Mouse (Mus musculus) 3134 (cell line): ENCODE data around the gene Slc22a14.
"Not testable (repeated sequence)": the region's sequence is repeated elsewhere in the genome, so short reads cannot be mapped to it uniquely, and the experiment has no call there.

Source experiments
- DNase-seq: peaks from one replicate; pipeline ENCODE4 v3.0.0-alpha.2; 2011; ENCODE audit warnings: low spot score; ENCODE audit not compliant: insufficient read length; ENCODE audit errors: extremely low read depth

The Slc22a14 gene

DNA sequence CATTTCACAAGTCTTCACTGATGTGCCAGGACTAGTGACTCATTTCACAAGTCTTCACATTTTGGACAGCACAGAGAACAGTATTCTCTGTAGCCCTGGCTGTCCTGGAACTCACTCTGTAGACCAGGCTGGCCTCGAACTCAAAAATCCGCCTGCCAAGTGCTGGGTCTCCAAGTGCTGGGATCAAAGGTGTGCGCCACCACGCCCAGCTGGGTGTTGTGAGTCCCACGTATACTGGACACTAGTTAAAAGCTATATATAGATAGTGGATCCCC, 99.3 kb downstream of the Slc22a14 start:
- peak; percentile 33 for DNase-seq

DNA sequence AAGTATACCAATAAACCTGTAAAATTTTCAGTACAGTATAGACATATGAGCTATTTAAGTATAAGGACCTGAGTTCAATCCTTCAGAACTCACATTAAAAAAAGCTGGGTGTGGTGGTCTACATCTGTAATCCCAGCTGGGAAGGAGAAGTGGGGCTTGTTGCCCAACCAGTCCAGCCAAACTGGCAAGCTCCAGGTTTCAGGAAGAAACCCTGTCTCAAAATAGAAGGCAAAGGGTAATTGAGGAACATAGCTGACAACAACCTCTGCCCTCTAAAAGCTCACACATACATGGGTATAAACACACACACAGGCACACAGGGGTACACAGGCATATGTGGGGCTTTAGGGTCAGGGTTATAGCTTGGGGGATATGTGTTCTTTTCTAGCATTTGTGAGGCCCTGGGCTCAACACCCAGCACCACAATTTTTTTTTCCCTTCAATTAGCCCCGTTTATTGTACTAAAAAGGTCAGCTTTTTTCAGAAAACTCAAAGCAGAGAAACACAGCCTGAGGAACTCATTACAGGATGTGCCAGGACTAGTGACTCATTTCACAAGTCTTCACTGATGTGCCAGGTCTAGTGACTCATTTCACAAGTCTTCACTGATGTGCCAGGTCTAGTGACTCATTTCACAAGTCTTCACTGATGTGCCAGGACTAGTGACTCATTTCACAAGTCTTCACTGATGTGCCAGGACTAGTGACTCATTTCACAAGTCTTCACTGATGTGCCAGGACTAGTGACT, 99.8 kb downstream of the Slc22a14 start:
- DNase-seq: peak; percentile 24

DNA sequence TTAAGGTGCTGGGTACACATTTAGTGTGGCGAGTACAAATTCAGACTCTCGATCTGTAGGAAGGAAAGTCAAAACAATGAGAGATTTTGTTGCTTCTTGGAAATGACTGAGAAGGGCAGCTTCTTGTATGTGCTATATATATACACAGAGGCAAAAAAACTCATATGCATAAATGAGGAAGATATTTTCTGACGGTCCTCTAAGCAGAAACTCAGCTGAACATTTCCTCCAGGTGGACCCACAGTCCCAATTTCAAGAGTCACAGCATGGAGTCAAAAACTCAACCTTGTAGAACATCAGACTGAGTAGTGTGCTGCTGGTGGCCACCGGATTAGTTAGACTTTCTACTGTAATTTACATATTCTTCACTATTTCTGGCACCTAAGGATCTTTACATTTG, 102.3 kb downstream of the Slc22a14 start:
- no peak for DNase-seq

DNA sequence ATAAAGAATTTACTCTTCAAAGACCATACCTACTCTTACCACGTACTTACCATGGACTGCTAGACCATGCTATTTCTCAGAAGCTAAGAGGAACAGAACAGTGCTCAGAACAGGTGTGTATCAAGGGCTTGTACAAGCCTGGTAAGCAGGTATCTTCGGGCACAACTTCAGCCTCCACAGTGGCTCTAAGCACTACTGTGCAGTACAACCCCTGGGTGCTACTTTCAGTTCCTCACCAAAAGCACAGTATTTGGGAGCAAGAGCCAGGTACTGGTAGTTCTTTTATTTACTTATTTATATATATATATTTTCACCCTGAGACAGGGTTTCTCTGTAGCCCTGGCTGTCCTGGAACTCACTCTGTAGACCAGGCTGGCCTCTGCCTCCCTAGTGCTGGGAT, 104.5 kb downstream of the Slc22a14 start:
- no peak for DNase-seq

DNA sequence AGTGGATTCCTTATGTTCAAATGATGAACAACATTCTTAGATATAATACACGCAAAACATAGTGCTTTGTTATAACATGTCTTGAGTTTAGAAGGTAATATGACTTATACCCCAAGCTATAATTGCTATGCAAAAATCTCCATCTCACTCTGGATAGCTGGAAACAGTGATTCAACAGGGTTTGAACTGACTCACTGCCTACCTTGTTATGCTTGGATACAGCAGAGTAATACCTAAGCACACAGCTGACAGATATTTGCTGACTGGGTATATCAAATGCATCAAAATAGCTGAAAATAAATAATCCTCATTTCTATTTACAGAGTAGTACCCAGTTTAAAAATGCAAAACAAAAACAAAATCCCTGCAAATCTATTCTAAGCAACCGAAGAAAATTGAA, 106.6 kb downstream of the Slc22a14 start:
- DNase-seq: no peak

DNA sequence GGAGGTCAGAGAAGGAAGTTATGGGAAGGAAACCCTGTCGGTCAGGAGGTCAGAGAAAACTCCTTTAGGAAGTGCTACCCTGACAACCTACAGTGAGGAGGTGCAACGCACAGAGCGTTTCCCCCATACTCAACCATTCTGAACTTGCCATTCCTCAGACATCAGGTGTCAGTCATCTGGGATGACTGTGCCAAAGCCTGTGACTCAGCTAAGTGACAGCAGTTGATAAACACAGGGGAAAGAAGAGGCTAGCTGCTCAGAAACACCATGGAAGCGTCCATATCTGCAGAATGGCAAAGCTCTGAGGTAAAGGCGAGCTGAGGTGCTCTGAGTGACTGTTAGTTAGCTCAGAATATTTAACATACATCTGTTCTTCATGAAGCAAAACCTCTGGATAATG, 107.2 kb downstream of the Slc22a14 start:
- no peak for DNase-seq

DNA sequence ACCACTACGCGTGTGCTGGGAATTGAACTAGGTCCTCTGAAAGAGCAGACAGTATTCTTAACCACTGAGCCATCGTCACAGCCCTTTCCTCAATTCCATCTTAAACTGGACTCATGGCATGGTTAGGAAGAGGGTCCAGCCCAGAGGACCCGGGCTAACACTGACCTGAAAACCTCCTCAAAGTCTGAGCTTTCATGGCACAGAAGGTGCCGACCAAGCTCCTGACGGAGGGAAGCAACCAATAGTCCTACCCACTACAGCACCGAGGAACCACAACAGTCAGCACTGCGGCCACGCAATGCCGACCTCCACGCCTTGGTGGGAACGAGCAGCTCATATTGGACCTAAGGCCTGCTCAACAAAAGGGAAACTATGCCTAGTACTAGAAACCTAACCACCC, 109.2 kb downstream of the Slc22a14 start:
- no peak for DNase-seq

DNA sequence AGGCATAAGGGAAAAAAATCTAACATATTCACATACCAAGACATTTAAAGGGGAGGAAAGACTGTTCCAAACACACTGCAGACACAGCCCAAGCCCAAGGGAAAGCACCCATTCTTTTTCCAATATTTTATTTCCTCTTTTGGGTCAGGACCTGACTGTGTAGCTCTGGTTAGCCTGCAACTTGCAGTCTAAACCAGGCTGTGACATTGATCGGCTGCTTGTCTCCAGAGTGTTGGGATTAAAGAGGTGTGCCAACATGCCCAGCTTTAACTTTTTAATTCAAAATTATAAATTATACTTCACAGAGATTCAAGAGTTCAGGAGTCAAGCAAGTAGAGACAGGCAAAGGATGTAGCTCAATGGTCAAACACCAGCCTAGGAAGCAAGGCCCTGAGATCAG, 110.3 kb downstream of the Slc22a14 start:
- DNase-seq: no peak

DNA sequence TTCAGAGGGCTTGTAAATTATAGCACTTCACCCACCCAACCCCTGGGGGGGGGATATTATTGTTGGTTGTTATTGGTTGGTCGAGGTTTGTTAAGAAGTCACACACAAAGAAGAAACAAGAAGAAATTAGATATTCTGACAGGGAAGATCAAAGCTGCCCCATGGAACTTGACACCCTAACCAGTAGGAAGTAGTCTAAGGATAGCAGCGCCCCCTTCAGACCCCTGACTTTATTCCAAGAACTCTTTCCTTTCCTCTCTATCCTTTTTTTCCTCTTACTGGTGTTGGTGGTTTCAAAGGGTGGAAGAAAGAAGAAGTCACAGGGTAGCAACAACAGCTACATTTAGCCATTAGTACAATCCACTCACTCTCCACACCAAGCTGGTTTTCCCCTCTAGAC, 111.2 kb downstream of the Slc22a14 start:
- no peak for DNase-seq

DNA sequence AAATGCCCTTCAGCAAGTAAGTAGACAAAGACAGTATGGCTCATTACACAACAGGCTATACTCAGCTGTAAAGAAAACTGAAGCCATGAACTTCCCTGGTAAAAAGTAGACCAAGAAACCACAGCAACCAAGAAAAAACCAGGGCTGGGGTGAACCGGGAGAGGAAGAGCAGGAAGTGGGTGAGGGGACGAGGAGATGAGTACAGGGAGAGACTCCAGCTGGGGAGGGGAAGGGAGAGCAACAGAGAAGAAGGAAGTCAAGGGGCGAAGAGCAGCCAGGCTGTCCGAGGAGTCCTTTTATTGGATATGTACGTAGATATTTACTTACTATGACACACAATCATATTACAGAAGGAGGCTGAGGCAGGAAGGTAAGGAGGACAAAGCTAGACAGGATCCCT, 117.4 kb downstream of the Slc22a14 start:
- no peak for DNase-seq

DNA sequence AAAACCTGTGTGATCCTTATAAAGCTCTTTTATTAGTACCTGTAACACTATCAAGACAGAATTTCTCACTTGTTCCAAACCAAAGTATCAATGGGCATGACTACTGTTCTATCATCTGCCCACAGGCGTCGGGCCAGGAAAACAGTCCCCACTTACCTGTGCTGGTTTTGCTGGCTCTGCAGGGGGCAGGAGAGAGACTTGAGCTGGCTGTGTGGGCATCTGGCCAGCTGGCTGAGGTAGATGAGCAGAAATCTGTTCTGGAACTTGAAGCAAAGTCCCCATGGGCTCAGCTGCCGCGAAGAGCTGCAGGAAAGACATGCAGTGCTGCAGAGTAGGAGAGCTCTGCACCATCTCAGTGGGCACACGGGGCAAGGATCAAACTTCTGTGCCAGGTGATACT, 118.5 kb downstream of the Slc22a14 start:
- DNase-seq: no peak

DNA sequence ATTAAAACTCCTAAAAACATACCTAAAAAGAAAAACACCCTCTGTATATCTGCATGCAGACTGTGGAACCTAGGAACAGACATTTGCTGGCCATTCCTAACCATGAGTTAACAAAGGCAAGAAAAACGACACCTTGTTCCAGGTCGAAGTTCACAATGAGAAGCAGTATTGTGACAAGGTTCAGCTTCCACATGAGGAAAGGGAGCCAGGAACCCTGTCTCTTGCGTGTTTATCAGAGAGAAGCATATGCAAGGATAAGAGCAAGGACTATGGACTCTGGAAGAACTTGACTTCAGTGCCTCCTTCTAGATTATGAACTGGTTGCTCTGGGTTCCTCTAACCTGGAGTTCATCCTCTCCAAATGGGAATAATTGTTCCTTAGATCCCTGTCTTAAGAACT, 121.4 kb downstream of the Slc22a14 start:
- DNase-seq: no peak

DNA sequence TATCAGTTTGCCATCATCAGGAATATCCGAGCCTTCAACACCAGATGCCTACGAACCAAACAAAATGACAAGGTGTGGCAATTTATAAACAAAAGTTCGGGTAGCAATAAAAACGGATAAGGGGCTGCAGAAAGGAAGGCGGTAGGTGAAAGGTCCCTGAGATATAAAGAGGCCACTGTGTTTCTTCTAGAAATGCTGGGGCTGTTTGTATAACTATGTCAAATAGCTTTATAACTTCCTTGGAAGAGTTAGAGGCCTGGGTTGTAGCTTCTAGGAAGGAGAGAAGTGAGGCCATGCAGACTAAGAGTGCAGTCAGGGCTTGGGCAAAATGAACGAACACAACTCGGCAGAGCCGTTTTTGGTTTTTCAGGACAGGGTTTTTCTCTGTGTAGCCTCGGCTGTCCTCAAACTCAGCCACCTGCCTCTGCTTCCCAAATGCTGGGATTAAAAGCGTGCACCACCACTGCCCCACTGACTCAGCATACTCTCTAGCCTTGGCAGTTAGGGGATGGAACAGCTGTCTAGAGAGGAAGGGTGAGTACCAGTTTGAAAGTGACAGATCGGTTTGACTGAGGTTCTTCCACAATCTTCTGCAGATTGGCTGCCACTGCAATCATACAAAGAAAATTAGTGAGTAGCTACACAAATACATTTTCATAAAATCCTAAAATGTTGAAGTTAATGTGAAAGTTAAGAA, 124.0 kb downstream of the Slc22a14 start:
- DNase-seq: no peak

DNA sequence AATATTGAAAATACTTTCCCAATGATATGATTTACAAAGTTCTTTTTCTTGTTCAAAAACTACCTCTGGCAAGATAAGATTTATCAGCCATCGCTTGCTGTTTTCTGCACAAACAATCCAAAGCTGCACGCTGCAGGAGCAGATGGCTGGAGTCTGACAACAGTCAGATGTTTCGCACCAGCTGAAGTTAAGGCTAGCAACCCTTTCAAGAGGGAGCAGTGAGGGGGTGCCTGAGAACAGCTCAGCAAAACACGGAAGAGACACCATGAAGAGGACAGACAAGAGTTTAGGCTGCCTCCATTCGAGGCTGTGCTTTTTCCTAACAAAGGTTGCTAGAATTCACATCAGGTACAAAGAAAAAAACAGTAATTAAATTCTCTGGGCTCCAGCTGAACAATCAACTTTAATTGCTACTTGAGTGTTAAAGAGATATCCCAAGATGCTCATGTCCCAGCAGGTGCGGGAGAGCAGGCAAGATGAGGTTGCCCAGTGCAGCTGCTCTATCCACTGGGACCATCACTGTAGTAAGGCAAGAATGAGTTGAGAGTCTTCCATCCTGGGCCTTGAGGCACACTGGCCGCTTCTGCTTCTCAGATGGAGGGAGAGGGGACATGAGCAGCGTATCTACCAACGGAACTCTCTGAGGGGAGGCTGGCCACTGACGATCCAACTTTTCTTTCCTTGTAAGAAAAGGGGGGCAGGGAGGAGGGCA, 124.9 kb downstream of the Slc22a14 start:
- no peak for DNase-seq

DNA sequence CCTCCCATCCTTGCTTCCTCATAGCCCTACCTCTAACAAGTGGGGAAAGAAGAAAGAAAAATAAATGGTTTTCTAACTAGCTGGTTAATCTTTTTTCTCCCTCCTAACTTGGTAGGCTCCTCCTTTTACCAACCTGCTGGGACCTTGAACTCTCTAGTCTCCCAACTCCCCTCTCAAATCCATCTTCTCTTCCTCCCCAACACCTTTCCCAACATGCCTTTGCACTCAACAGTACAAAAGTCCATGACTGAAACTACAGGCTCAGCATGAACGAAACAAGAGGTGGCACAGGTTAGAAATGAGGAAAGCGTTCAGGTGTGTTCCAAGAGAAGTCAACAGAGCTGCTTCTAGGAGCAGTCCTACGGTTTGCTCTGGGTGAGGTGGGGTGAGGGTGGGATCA, 126.1 kb downstream of the Slc22a14 start:
- DNase-seq: no peak

DNA sequence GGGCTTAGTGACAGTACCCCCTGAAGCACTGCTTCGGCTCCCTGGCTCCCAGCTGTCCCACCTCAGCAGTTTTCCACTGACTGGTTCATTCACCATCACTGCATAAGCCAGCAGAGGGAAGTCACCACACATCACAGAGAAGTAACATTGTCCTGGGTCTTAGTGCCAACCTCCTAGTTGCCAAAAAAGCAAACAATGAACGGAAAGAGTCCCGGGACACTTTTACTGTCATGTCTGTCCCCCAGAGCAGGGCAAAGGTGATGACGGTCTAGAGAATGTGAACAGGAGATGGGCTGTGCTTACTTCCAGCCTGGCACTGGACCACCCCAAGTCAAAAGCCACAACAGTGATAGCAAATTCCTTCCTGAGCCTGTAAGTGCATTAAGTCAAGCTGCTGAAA, 126.6 kb downstream of the Slc22a14 start:
- DNase-seq: no peak

DNA sequence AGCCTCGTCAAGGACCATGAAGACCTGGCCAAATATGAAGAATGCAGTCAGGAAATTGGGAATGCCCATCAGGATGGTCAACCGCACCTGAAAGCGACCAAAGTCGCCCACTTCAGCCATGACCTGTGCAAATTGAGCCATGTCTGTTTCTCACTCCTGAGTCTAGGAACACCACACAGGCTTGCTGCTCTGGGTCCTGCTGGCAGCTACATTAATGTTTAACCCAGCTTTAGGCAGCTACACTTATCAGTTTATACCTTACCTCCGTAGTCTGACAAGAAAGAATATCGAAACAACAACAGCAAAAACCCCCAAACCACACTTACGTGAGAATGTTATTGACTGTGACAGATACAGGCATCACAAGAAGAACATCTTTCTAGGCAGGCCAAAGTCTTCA, 133.8 kb downstream of the Slc22a14 start:
- no peak for DNase-seq

DNA sequence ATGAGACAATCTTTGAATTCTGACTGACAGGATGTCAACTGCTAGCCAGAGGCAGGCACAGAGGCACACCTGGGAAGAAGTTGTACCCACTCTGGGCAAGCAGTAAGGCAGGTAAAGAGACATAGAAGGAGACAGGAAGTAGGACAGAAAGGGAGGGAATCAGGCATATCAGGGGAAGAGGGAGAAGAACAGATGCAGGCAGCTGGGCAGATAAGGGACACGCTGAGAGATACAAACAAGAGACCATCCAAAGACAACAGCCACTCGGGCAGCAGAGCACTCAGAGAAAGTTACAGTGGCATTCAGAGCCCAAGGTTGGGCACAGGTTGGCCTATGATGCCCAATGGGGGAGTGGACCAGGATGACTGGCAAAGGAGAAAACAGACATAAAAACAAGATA, 134.5 kb downstream of the Slc22a14 start:
- DNase-seq: no peak

DNA sequence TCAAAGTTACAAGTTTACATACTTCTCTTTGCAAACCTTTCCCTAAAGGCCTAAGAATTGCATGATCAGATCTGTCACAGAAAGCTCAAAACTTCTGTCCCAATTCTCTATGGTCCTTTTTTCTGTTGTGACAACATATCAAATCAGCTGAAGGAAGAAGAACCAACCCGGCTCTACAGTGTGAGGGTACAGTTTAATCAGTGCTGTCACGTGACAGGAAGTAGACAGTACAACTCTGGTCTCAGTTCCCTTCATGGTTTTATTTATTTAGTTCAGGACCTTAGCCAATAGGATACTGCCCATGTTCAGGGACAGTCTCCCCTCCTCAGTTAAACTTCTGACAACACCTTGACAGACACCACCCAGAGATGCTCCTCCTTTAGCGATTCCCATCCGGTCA, 145.1 kb downstream of the Slc22a14 start:
- no peak for DNase-seq

DNA sequence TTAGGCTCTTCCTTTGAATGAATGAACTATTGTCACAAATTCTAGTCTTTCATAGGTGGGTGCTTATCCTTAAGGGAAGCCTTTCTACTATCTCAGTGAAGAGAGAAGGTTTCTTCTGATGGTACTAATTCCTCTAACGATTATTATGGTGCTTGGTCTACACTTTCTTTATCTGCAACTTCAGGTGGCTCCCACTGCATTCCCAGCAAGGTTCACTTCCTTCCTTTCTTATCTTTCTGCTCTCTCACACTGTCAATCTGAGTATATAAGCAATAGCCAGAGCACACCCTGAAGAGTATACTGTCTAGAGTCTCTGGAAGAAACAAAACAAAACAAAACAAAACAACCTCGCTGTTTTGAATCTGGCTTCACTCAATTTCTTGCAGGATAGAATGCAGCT, 145.7 kb downstream of the Slc22a14 start:
- DNase-seq: no peak

DNA sequence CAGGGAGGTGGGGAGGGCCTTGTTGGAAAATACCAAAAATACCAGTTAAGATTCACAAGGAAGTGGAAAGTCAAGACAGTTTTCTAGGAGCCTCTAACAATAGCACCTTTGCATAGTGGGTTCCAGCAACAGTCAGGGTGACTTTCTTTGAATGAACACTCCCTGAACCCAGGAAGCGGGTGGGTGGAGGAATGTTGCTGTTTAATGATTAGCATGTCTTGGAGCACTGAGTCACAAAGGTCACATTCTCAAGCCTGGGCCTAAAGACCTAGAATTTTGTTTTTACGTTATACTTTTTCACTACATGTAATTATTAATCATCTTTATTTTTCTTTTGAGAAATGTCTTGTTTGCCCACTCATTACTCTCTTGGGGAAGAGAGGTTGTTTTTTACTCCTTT, 150.0 kb downstream of the Slc22a14 start:
- DNase-seq: not testable (repeated sequence)

DNA sequence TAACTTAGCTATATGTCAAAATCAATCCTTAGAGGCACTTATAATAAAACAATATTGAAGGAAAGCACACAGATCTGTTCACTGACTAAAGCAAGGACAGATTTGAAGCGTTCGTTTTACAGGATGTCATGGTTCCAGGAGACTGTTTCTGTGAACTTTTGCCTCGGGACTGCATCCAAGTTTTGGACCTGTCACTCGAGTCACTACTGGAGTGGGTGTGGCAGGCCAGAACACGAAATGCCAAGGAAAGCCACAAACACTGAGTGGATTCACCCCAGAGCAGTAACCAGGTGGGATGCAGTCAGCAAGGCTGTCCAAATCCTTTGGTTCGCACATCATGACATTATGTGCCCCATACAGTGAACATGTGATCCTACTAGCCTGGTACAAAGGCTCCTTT, 150.8 kb downstream of the Slc22a14 start:
- no peak for DNase-seq
